Mouse (Mus musculus) gastrocnemius, postnatal 4 days (tissue): ENCODE measurements around the gene Pm20d1. TPM values are rescaled to one million over a fixed set of nuclear protein-coding genes. Genes with fewer than 3 reads are reported as not detected.

Source experiments
- total RNA-seq, 2 experiments: library from RNA; stranded (reverse); gene quantifications; 2 replicates each; pipeline ENCODE4 v1.2.3; 2021

Pm20d1 gene
- total RNA-seq, 2 experiments from 2014 or later = 1.1 TPM

Other genes starting within 250 kb of the Pm20d1 start
- gene Avpr1b, start 198.1 kb upstream of the Pm20d1 start, total RNA-seq = not detected
- 1 to 10 TPM; 1.4 to 2.1 TPM for gene Ctse, start 159.1 kb upstream of the Pm20d1 start, total RNA-seq
- 10 to 100 TPM; 13.2 to 13.3 TPM for gene Rab7b, start 108.7 kb upstream of the Pm20d1 start, total RNA-seq
- gene Slc26a9, start 53.4 kb upstream of the Pm20d1 start, total RNA-seq = under 1 TPM in 1 of 2 experiments, not detected in 1; 0.39 TPM
- 10 to 100 TPM; 78.7 to 86.6 TPM for gene Slc41a1, start 30.1 kb downstream of the Pm20d1 start, total RNA-seq
- gene Rab29, start 69.8 kb downstream of the Pm20d1 start, total RNA-seq = 10 to 100 TPM; 12.5 to 12.7 TPM
- 100 to 1,000 TPM; 128 to 130 TPM for gene Nucks1, start 113.2 kb downstream of the Pm20d1 start, total RNA-seq
- gene Slc45a3, start 165.6 kb downstream of the Pm20d1 start, total RNA-seq = 1 to 10 TPM; 3.2 to 3.3 TPM
- gene Elk4, start 210.2 kb downstream of the Pm20d1 start, total RNA-seq = 10 to 100 TPM; 89.7 to 91.0 TPM